Mouse (Mus musculus) brain, embryonic 14.5 days (tissue): Measurements from ENCODE around the gene Samd8.

Experiments
- CTCF ChIP-seq: fragments of 200-500 bp; IDR thresholded peaks from 2 replicates; pipeline ENCODE4 v1.5.1; 2012; ENCODE audit warnings: inconsistent platforms, mild to moderate bottlenecking, moderate library complexity, borderline replicate concordance; ENCODE audit not compliant: insufficient read depth, insufficient read length; ENCODE audit errors: extremely low read depth
- POLR2A ChIP-seq: fragments of 200-500 bp; IDR thresholded peaks from 2 replicates; pipeline ENCODE4 v1.6.1; 2012; ENCODE audit warnings: mild to moderate bottlenecking, inconsistent platforms, borderline replicate concordance; ENCODE audit not compliant: poor library complexity, insufficient read depth, insufficient read length, severe bottlenecking; ENCODE audit errors: extremely low read depth

DNA sequence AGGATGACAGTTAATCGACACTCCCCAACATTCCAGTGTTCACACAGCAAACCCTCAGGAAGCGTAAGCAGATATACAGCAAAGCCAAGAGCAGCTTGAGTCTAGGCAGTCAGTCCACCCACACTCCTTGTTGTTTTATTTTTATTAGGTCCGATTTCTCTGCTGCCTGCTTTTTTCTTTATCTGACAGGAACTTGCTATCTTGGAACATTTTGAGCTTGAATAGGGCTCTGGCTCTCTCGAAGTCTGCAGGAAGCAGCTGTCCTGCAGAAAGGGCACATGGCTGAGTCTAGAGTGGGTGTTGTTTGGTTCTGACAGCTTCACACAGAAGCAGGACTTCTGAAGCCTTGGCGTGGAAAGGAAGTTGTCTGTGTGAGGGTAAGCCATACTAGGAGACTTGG, 47.1 kb upstream of the Samd8 start:
- no peak for TF ChIP-seq CTCF
- TF ChIP-seq POLR2A, result no peak
